Mouse (Mus musculus): ENCODE measurements at regions not wholly inside any gene's neighbourhood (a gene's known extent, or its start where the extent isn't known, plus 50 kb on each side); places are given as distances from the start of the nearest gene placed in this dataset.
A peak's percentile ranks its signal among the peaks of the same experiment; 100 is the strongest.

- in situ Hi-C loops (cut with MboI; ENCODE audit: low sequenced_read_pairs in 2 of 2, unreplicated experiment in 2 of 2): no loop called here
- Histone ChIP-seq H3K27ac (ENCODE audit: insufficient read depth, low read depth, low read length, poor library complexity, severe bottlenecking) (no peak overlapping the region), H3K9me3 (ENCODE audit: control insufficient read depth, insufficient read depth, low read depth, low read length) (no peaks in the 10 kb centered on the region), H3K36me3 (ENCODE audit: control insufficient read depth, insufficient read depth, low read length, poor library complexity, severe bottlenecking) (no peaks in the 10 kb centered on the region), H3K4me3 (ENCODE audit: insufficient read depth in 1 of 2, low read depth in 1 of 2, low read length in 2 of 2, poor library complexity in 1 of 2, severe bottlenecking in 1 of 2) (no peak overlapping the region), H3K4me1 (ENCODE audit: control insufficient read depth in 2 of 2, insufficient read depth in 2 of 2, low read length in 2 of 2, poor library complexity in 1 of 2) (no peaks in the 10 kb centered on the region), H3K9ac (ENCODE audit: insufficient read depth, low read depth, low read length, poor library complexity, severe bottlenecking) (no peak overlapping the region)
- DNase-seq (ENCODE audit: low read depth, low spot score): no peak
- TF ChIP-seq HCFC1 (IDR thresholded peaks at IDR 0.05; ENCODE audit: borderline replicate concordance, insufficient read depth, low read length) (no peak), ZC3H11A (IDR thresholded peaks at IDR 0.05; ENCODE audit: borderline replicate concordance, low read depth, low read length) (peak; percentile 30; the same call in 1 of the 2 replicates)
Measured at GRCm38 (mm10) chrX:58620403-58620802, 288.8 kb upstream of the 4930550L24Rik start.

Measured in ES-E14 (cell line).